Mouse (Mus musculus) 3134 (cell line): ENCODE data around the gene Cnp.
A peak's percentile ranks its signal among the peaks of the same experiment; 100 is the strongest.
"Not testable (repeated sequence)": the region's sequence is repeated elsewhere in the genome, so short reads cannot be mapped to it uniquely, and the experiment has no call there.

Source experiments
- DNase-seq: peaks from one replicate; pipeline ENCODE4 v3.0.0-alpha.2; 2011; ENCODE audit warnings: low spot score; ENCODE audit not compliant: insufficient read length; ENCODE audit errors: extremely low read depth

Gene Cnp

GRCm38 (mm10) chr11:100552842-100553241, 21.9 kb upstream of the Cnp start:
- DNase-seq, result peak; percentile 35

GRCm38 (mm10) chr11:100555583-100555982, 19.1 kb upstream of the Cnp start:
- DNase-seq, result peak; percentile 64

- no peak for DNase-seq
Measured at GRCm38 (mm10) chr11:100557563-100557962, 17.1 kb upstream of the Cnp start.

- DNase-seq, result no peak
Measured at GRCm38 (mm10) chr11:100559476-100559875, 15.2 kb upstream of the Cnp start.

DNA sequence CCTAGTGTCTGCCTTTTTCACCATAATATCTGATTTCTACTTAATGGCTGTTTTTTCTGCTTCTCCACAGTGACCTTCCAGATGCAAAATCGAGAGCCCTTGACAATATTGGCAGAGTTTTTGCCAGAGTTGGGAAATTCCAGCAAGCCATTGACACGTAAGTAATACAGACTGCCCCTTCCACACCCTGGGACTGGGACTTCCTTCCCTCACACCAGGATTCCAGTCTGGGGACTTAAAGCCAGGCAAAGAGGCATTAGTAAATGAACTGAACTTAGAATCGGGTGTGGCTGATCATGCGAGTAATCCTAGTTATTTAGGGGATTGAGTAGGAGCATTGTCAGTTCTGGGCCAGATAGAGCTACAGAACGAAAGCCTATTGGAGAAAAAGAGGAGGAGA, 13.0 kb upstream of the Cnp start:
- DNase-seq, result peak; percentile 35

DNA sequence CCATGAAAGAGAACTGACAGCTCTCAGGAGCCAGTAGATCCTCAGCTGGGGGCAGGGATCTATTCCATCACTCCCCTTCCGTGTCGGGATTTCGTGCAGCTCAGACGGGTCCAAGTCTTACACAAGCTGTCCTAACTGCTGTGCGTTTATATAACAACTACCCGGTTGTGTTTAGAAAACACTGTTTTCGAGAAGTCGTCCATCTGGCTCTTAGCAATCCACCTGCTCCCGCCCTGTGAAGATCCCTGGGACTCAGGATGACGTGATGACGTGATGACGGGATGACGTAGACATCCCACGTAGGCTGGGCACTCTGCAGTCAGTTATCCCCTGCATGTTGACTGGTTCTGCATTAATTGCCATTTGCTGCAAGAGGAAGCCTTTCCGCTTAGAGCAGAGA, 10.4 kb upstream of the Cnp start:
- DNase-seq, result no peak

- DNase-seq, result no peak
Measured at GRCm38 (mm10) chr11:100564703-100565102, 10.0 kb upstream of the Cnp start.

DNA sequence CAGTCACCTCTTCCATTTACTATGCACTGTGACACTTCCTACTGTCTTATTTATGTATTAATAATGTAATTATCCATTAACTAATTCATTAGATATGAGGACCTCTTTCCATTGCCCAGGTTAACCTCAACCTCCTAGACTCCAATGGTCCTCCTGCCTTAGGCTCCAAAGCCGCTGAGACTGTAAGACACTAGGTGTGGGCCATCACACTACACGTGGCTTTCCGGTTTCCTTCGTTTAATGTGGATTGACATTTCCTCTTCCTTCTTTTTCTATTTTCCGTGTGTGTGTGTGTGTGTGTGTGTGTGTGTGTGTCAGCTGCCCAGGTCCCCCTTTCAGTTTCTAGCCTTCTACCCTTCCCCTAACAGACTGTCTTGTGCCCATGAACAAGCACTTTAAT, 7.5 kb upstream of the Cnp start:
- DNase-seq, result no peak

DNA sequence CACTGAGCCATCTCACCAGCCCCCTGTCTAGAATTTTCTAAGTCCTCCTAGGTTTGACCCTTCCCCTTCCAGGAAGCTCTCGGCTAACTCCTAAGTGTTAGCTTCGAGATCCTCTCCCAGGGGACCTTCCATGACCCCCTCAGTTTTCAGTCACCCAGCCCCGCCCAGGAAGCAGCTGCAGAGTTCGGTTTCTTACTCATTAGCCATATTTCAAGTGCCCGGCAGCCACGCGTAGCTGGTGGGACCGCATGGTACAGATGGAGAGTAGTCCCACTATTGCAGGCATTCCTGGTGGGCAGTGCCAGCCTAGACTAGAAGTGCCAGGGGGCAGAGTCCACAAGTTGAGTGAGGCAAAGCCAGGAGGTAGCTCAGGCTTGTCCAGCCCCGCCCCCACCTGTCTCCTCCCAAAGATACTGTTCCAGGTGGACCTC, 6.9 kb upstream of the Cnp start:
- no peak for DNase-seq

DNA sequence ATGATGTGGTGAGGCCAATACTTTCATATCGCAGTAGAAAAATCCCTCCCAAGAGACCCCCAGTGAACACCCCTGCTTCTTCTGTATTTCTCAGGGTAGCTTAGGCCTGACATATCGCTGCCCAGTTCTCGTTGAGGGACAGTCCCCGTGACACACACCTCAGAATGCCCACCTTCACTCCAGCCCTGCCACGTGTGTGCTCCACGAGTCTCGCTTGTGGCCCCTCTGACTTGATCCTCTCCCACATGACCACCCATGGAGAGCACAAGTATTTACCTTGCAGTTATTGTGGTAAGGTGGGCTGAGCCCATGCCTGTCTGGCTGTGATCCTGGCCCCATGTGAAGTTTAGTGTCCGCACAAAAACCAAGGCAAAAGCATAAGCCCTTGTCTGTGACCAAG, 6.0 kb upstream of the Cnp start:
- no peak for DNase-seq

DNA sequence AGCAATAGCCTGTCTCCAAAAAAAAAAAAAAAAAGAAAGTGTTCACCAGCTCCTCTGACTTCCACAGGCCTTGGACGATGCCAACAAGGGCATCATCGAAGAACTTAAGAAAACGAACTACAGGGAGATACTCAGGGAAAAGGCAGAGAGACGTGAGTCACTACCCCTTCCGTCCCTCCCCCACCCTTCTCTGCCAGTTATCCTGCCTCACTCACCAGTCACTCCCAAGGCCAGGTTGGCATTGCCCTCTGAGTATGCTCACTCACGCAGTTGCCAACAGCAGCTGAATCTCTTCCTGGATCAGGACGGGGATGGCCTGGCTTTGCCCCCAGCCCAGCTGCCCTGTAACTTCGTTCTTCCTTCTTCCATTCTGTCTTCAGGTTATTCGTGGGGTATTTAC, 4.9 kb upstream of the Cnp start:
- peak; percentile 85 for DNase-seq

- peak; percentile 52 for DNase-seq
Measured at GRCm38 (mm10) chr11:100570430-100571201, 4.1 kb upstream of the Cnp start.

DNA sequence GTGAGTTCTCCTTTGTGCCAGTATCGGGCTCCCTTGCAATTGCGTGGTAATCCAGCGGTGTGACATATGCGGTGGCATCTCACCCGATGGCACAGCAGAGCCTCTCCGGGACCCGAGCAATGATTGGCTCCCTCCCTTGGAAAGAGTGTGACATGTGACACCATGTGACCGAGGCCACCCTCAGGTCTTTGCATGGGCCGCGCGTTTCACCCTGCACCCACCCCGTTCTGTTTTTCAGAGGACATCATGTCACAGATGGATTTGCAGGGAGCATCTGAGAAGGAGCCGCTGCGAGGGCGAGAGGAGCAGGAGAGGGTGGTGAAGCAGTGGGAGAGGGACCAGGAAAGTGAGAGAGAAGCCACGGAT, 3.5 kb upstream of the Cnp start:
- DNase-seq, result no peak

DNA sequence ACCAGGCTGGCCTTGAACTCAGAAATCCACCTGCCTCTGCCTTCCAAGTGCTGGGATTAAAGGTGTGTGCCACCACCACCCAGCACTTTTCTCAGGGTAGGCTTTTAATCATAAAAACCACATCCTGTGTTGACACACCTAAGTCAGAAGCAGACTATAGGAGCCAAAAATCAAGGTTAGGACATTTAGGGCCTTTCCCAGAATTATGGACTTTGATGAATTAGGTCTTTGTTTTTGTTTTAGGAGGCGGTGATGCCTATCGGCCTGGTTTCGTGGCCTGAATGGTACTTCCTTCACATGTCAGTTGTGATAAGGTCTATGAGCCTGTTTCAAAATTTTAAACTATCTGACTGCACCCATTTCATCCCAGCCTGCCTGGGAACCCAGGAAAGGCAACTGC, 516 bp upstream of the Cnp start:
- DNase-seq, result no peak

- DNase-seq, result no peak
Measured at GRCm38 (mm10) chr11:100575484-100575855, 766 bp downstream of the Cnp start.

- no peak for DNase-seq
Measured at GRCm38 (mm10) chr11:100576256-100576655, 1.6 kb downstream of the Cnp start.

- no peak for DNase-seq
Measured at GRCm38 (mm10) chr11:100577852-100578599, 3.3 kb downstream of the Cnp start.

DNA sequence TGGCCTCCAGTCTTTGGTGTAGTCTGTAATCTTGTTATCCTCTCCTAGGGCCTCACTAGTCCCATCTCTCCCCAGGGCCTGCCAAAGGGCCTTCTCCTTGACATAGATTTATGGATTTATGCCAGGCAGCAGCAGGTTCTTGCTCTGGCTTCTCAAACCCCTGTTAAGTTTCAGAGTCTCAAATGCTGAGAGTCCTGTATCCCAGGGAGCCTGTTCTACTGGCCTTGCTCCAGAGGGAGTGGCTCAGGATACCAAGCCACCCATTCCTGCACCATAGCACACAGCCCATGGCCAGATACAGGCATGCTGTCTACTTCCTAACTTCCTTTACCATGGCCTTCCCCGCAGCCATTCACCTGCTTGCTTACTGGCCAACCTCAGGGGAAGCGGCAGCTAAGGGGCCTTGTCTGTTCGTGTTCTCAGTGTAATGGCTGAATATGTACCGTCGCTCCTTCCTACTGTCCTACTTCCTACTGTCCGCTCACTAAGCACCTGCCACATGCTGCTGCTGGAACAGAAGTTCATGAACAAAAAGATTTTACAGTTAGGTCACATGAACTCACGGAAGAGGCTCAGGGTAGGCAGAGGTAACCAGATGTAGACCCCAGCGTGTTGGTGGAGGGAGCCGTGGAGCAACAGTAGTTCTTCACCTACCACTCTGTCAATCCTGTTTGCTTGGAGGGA, 4.6 kb downstream of the Cnp start:
- no peak for DNase-seq

DNA sequence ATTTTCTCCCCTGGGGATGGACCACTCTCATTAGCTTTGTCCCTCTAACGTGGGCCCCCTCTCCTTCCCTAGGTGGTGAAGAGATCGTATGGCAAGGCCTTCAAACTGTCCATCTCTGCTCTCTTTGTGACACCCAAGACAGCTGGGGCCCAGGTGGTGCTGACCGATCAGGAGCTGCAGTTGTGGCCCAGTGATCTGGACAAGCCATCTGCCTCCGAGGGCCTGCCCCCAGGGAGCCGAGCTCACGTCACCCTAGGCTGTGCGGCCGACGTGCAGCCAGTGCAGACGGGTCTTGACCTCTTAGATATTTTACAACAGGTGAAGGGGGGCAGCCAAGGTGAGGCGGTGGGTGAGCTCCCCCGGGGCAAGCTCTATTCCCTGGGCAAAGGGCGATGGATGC, 5.6 kb downstream of the Cnp start:
- DNase-seq, result no peak

DNA sequence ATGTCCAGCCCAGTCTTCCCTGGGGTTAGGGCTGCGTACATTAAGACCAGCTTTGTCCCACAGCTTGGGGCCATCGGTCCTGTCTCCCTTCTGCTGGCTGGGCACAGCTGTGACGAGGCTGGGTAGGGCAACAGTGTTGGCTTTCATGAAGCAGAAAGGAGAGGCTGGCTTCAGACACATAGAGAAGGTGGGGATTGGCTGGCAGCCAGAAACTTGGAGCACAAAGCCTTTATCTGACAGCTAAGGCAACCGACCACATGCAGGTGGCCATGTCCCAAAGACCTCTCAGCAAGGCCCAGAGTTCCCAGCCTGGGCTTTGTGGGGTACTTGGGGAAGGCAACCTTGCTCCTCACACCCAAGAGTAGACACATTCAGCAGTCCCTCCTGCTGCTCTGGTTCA, 7.1 kb downstream of the Cnp start:
- no peak for DNase-seq

GRCm38 (mm10) chr11:100582413-100582812, 7.7 kb downstream of the Cnp start:
- not testable (repeated sequence) for DNase-seq

DNA sequence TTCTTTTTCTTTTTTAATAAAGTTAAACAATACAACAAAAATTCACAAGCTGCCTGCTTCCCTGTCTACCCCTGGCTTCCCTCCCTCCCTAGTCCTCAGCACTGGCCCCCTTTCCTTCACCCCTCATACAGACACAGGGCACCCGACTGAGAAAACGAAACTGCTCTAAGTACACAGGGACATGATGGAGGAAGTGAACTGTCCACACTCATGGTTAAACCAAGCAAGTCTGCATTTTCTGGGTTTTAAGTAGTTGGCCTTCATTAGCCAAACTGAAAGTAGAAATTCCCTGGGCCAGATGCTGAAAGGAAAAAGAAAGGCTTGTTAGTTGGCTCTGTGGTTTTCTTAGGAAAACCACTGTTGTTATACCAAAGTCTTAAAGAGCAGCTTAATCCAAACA, 8.1 kb downstream of the Cnp start:
- no peak for DNase-seq
